Mouse (Mus musculus) myocyte (in vitro differentiated cells): Measurements from ENCODE around the gene 3100002H09Rik.

Experiments used
- E2F4 ChIP-seq: IDR thresholded peaks from one replicate; pipeline ENCODE4 v1.6.1; 2011; ENCODE audit warnings: mild to moderate bottlenecking, control low read depth, moderate library complexity; ENCODE audit not compliant: insufficient read depth
- MYOD1 ChIP-seq, 3 experiments: IDR thresholded peaks; one replicate each; pipeline ENCODE4 v1.6.1; 2011; ENCODE audit warnings: control low read depth in 2 of 3, low read depth in 2 of 3, mild to moderate bottlenecking in 2 of 3, moderate library complexity in 1 of 3; ENCODE audit not compliant: insufficient read length in 2 of 3, control insufficient read depth in 1 of 3
- POLR2A ChIP-seq: IDR thresholded peaks from one replicate; pipeline ENCODE4 v1.6.1; 2011; ENCODE audit warnings: low read depth, mild to moderate bottlenecking, control low read depth, moderate library complexity; ENCODE audit not compliant: insufficient read length
- REST ChIP-seq: IDR thresholded peaks from one replicate; pipeline ENCODE4 v1.6.1; 2011; ENCODE audit warnings: mild to moderate bottlenecking, control low read depth, moderate library complexity; ENCODE audit not compliant: insufficient read depth, insufficient read length
- USF1 ChIP-seq: IDR thresholded peaks from one replicate; pipeline ENCODE4 v1.6.1; 2011; ENCODE audit warnings: low read depth, mild to moderate bottlenecking, control low read depth, moderate library complexity

DNA sequence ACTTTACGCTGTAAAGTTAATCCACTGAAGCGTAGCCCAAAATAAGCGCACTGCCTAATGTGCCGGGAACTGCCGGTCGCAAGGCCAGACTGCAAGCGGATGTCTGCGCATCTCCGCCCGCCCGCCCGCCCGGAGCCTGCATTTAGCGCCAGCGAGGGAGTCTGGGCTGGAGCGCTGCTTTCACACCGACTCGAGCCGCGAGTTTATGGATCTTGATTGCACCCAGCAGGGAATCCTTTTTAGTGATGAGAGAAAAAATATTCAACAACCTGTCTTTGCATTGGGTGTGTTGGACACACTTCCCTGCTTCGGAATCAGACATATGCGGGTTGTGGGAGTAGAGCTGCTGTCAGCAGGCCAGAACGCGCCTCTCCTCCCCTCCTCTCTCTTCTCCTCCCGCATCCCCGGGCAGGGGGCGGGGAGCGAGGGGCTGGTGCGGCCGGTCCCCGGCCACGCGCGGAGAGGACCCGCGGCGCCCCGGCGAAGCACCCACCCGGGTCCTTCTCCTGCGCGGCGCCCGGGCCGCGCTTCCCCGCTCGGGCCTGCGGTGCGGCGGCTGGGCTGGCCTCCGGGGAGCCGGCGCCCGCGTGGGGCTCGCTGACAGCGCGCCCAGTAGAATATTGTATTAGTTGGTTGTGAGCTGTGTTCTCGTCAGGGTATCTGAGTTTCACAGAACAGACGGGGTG is 35.2 kb downstream of the 3100002H09Rik start:
- TF ChIP-seq POLR2A (no peak), USF1 (no peak), E2F4 (no peak), REST (no peak), MYOD1 (IDR thresholded peaks at IDR 0.05; ENCODE audit: control insufficient read depth in 1 of 3, insufficient read length in 2 of 3, low read depth in 2 of 3) (no peak)
